Mouse (Mus musculus) C2C12 (cell line): ENCODE data around the gene Gm19402. TPM values are rescaled to one million over a fixed set of nuclear protein-coding genes. Genes with fewer than 3 reads are reported as not detected.
"Not testable (repeated sequence)": the region's sequence is repeated elsewhere in the genome, so short reads cannot be mapped to it uniquely, and the experiment has no call there.

Source experiments
- H3K27me3 ChIP-seq: one replicate; pipeline ENCODE4 v1.6.1; 2011; ENCODE audit not compliant: control insufficient read depth, insufficient read depth, insufficient read length
- H3K36me3 ChIP-seq: one replicate; pipeline ENCODE4 v1.6.1; 2011; ENCODE audit not compliant: control insufficient read depth, insufficient read depth
- H3K4me3 ChIP-seq: one replicate; pipeline ENCODE4 v1.5.1; 2011; ENCODE audit warnings: mild to moderate bottlenecking, control low read depth; ENCODE audit not compliant: poor library complexity, insufficient read depth, severe bottlenecking
- H3K79me2 ChIP-seq: one replicate; pipeline ENCODE4 v1.6.1; 2011; ENCODE audit not compliant: control insufficient read depth, insufficient read depth
- H3K79me3 ChIP-seq: one replicate; pipeline ENCODE4 v1.6.1; 2011; ENCODE audit warnings: low read depth, control low read depth
- H3ac ChIP-seq: one replicate; pipeline ENCODE3; 2011; ENCODE audit warnings: low read depth; ENCODE audit not compliant: control insufficient read depth, insufficient read length
- CEBPB ChIP-seq: IDR thresholded peaks from one replicate; pipeline ENCODE4 v1.6.1; 2011; ENCODE audit warnings: low read depth, mild to moderate bottlenecking, control low read depth, moderate library complexity
- CTCF ChIP-seq: IDR thresholded peaks from one replicate; pipeline ENCODE4 v1.5.1; 2011; ENCODE audit not compliant: control insufficient read depth, insufficient read depth, insufficient read length
- FOSL1 ChIP-seq: IDR thresholded peaks from one replicate; pipeline ENCODE4 v1.8.0; 2011; ENCODE audit warnings: mild to moderate bottlenecking, low read length; ENCODE audit not compliant: poor library complexity, insufficient read depth, severe bottlenecking
- MAX ChIP-seq: IDR thresholded peaks from one replicate; pipeline ENCODE4 v1.6.1; 2011; ENCODE audit warnings: mild to moderate bottlenecking, control low read depth
- MYOD1 ChIP-seq: IDR thresholded peaks from one replicate; pipeline ENCODE4 v1.6.1; 2011; ENCODE audit warnings: low read depth; ENCODE audit not compliant: control insufficient read depth, insufficient read length
- MYOG ChIP-seq: IDR thresholded peaks from one replicate; pipeline ENCODE4 v1.6.1; 2011; ENCODE audit not compliant: control insufficient read depth, insufficient read length; ENCODE audit errors: extremely low read depth
- USF1 ChIP-seq: IDR thresholded peaks from one replicate; pipeline ENCODE4 v1.6.1; 2011; ENCODE audit warnings: low read depth, mild to moderate bottlenecking, control low read depth, moderate library complexity
- long read RNA-seq, 2 experiments: library from polyadenylated mRNA; unstranded; transcript quantifications; one replicate each; pipeline ENCODE4 v2.0.0; 2019 to 2020
- polyA plus RNA-seq: library from polyadenylated mRNA; unstranded; fragments of >200 nt; fragmentation: generic; extraction: Trizol; gene quantifications from one replicate; pipeline ENCODE4 v1.2.1, GENCODE M21; 2012; ENCODE audit warnings: missing spikeins

Gene Gm19402
- polyA plus RNA-seq, result not detected
- long read RNA-seq, experiment 1, result 0 reads
- long read RNA-seq, experiment 2, result 0 reads

DNA sequence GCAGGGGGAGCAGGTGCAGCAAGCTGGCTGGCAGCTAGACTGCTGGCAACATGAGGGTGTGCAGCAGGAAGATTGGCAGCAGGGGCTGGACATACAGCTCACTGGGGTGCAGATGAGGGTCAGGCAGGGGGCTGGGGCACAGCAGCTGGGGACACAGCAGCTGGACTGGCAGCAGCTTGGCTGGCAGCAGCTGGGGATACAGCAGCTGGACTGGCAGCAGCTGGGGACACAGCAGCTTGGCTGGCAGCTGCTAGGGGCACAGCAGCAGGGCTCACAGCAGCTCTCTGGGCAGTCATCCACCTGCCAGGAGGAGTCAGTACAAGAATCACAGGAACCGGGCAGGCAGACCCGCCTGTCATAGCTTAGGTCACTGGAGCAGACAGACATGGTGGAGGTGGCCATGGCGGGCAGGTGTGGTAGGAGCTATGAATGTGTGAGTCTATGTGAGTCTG is at the start of gene Gm19402:
Gene Gm19402 (minus strand): TSS at position 402 of the 452 bp plus-strand sequence.
- H3ac ChIP-seq, H3K4me3 ChIP-seq, H3K36me3 ChIP-seq, H3K79me3 ChIP-seq, H3K79me2 ChIP-seq: not testable (repeated sequence)
- TF ChIP-seq MYOD1, result peak; percentile 62
- H3K27me3 ChIP-seq, result peaks cover 86% of the 10 kb centered on the region

DNA sequence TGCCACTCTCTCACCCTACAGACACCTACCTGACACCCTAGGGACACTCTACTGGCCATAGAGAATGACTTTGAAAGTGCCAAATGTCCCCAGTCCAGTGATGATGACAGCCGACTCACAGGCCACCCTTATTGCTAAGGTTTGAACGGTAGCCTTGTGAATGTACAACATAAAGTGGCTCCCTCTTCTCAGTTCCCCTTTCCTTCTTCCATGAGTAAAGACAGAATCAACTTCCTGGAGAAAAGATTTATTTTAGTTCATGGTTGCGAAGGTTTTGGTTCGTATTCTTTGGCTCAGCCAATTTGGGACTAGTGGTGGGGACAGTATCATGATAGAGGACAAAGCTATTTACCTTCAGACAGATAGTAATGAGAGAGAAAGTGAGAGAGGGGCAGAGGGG is 48.4 kb upstream of the Gm19402 start:
- TF ChIP-seq CTCF, result no peak
- TF ChIP-seq MYOD1, result no peak
- TF ChIP-seq MYOG, result no peak
- TF ChIP-seq USF1, result no peak
- no peak for TF ChIP-seq CEBPB
- peaks cover 24% of the 10 kb centered on the region for H3K27me3 ChIP-seq

GRCm38 (mm10) chr10:77735928-77736327 is 45.4 kb upstream of the Gm19402 start:
- TF ChIP-seq FOSL1 (no peak), USF1 (no peak), MYOD1 (no peak), CTCF (no peak), MYOG (no peak), CEBPB (no peak), MAX (no peak)
- Histone ChIP-seq H3K27me3 (peaks cover 9% of the 10 kb centered on the region), H3K79me2 (no peaks in the 10 kb centered on the region), H3K36me3 (no peaks in the 10 kb centered on the region), H3K79me3 (no peaks in the 10 kb centered on the region), H3ac (no peak overlapping the region), H3K4me3 (no peak overlapping the region)

More for the DNA sequence above, 48.4 kb upstream of the Gm19402 start:
- Histone ChIP-seq H3K79me3 (no peaks in the 10 kb centered on the region), H3K36me3 (no peaks in the 10 kb centered on the region), H3K79me2 (no peaks in the 10 kb centered on the region), H3ac (no peak overlapping the region), H3K4me3 (no peak overlapping the region)

DNA sequence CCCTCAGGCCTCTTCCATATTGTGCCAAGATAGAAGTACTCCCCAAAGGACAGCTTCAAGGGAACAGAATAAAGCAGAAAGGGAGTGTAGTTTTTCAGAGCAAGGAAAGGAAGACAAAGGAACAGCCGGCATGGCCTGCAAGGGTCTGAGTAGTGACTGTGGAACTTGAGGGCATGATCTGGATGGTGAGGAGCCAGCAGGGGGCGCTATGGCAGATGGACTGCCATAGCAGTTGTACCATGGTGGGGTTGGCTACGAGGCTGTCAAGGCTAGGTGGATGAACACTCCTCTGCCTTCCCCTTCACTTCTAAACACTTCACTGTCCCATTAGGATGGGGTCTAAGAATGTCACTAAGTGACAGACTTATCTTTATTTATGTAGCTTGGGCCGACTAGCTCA is 38.7 kb upstream of the Gm19402 start:
- Histone ChIP-seq H3ac (no peak overlapping the region), H3K4me3 (no peak overlapping the region), H3K79me2 (no peaks in the 10 kb centered on the region), H3K27me3 (peaks cover 28% of the 10 kb centered on the region), H3K79me3 (no peaks in the 10 kb centered on the region), H3K36me3 (no peaks in the 10 kb centered on the region)
- no peak for TF ChIP-seq USF1
- TF ChIP-seq CEBPB, result no peak
- TF ChIP-seq FOSL1, result no peak
- no peak for TF ChIP-seq MYOG
- TF ChIP-seq MAX, result no peak
- no peak for TF ChIP-seq CTCF
- no peak for TF ChIP-seq MYOD1

GRCm38 (mm10) chr10:77728280-77728679 is 37.7 kb upstream of the Gm19402 start:
- Histone ChIP-seq H3ac (no peak overlapping the region), H3K79me3 (no peaks in the 10 kb centered on the region), H3K79me2 (no peaks in the 10 kb centered on the region), H3K27me3 (peaks cover 34% of the 10 kb centered on the region), H3K4me3 (no peak overlapping the region), H3K36me3 (no peaks in the 10 kb centered on the region)
- TF ChIP-seq MYOG, result no peak

DNA sequence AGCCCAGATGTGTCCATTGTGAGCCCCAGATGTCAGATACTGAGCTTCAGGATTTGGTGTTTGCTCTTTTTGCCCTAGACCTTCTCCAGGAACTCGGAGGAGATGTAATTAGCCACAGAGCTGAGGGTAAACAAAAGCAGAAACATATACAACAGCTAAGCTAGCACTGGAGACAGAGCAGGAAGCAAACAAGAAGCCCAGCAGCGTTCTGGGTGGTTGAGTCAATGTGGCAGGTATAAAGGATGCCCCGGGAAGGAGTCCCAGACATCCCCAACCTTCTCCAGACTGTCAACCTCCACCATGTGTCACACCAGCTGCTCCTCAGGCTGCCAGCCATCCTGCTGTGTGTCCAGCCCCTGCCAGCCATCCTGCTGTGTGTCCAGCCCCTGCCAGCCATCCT is 35.6 kb upstream of the Gm19402 start, which contains the start of gene Gm10100:
Gene Gm10100 (plus strand): TSS at position 301 of the 400 bp plus-strand sequence.
- Histone ChIP-seq H3K79me2 (no peaks in the 10 kb centered on the region), H3K36me3 (no peaks in the 10 kb centered on the region), H3K4me3 (no peak within 1 kb of the TSS), H3K27me3 (peaks cover 30% of the 10 kb centered on the region), H3K79me3 (no peaks in the 10 kb centered on the region), H3ac (no peak within 1 kb of the TSS)
- TF ChIP-seq CTCF, result no peak
- no peak for TF ChIP-seq MAX
- no peak for TF ChIP-seq CEBPB
- no peak for TF ChIP-seq MYOD1
- TF ChIP-seq USF1, result no peak
- TF ChIP-seq FOSL1, result no peak
- no peak for TF ChIP-seq MYOG
